Mouse (Mus musculus) kidney, embryonic 15.5 days (tissue): Measurements from ENCODE around the gene Zfp704. TPM values are rescaled to one million over a fixed set of nuclear protein-coding genes. Genes with fewer than 3 reads are reported as not detected.

Experiments
- ATAC-seq: fragments of 200-750 bp; cut with Nextera tagmentation; replicated peaks from 2 replicates; pipeline ENCODE4 v1.8.0; 2017; ENCODE audit warnings: moderate TSS enrichment; ENCODE audit not compliant: low FRiP score
- H3K27ac ChIP-seq: fragments of 300-500 bp; sonication (generic); 2 replicates; pipeline ENCODE4 v1.5.1; 2015; ENCODE audit warnings: mild to moderate bottlenecking, inconsistent platforms
- H3K27me3 ChIP-seq: fragments of 300-500 bp; sonication (generic); 2 replicates; pipeline ENCODE4 v1.6.1; 2015; ENCODE audit warnings: inconsistent platforms
- H3K36me3 ChIP-seq: fragments of 300-500 bp; sonication (generic); 2 replicates; pipeline ENCODE4 v1.6.1; 2015; ENCODE audit warnings: inconsistent platforms
- H3K4me1 ChIP-seq: fragments of 300-500 bp; sonication (generic); 2 replicates; pipeline ENCODE4 v1.6.1; 2015; ENCODE audit warnings: inconsistent platforms
- H3K4me2 ChIP-seq: fragments of 300-500 bp; sonication (generic); 2 replicates; pipeline ENCODE4 v1.6.1; 2015; ENCODE audit warnings: moderate library complexity, mild to moderate bottlenecking, inconsistent platforms
- H3K4me3 ChIP-seq: fragments of 300-500 bp; sonication (generic); replicated peaks from 2 replicates; pipeline ENCODE4 v1.5.1; 2015; ENCODE audit warnings: mild to moderate bottlenecking, inconsistent platforms
- H3K9ac ChIP-seq: fragments of 300-500 bp; sonication (generic); 2 replicates; pipeline ENCODE4 v1.6.1; 2015; ENCODE audit warnings: mild to moderate bottlenecking, inconsistent platforms
- H3K9me3 ChIP-seq: fragments of 300-500 bp; sonication (generic); replicated peaks from 2 replicates; pipeline ENCODE4 v1.6.1; 2016; ENCODE audit warnings: inconsistent platforms
- WGBS: fragments of 180-500 bp; shearing (Covaris S2); methylation state at CpG from one replicate; pipeline ENCODE4 v1.1.7; 2015; ENCODE audit warnings: mixed read lengths; 5-methylcytosine and 5-hydroxymethylcytosine counted together
- polyA plus RNA-seq: library from polyadenylated mRNA; unstranded; fragments of >200 nt; fragmentation: Nextera tagmentation; extraction: Ambion mirVana; gene quantifications from 2 replicates; pipeline ENCODE4 v1.2.1, GENCODE M21; 2015

The Zfp704 gene
- polyA plus RNA-seq, 1 experiment from 2014 or later, result 12.1 TPM

GRCm38 (mm10) chr3:9398271-9398670 lies 211.6 kb downstream of the Zfp704 start:
- Histone ChIP-seq H3K27me3 (no peaks in the 10 kb centered on the region), H3K4me3 (no peak overlapping the region), H3K36me3 (no peaks in the 10 kb centered on the region), H3K27ac (no peak overlapping the region), H3K9me3 (no peaks in the 10 kb centered on the region), H3K4me2 (no peak overlapping the region), H3K4me1 (peaks cover 18% of the 10 kb centered on the region; the same call in 1 of the 2 replicates), H3K9ac (no peak overlapping the region)
- 75% methylated on average over 5 of the region's 5 CpGs for WGBS
- no peak for ATAC-seq
